Mouse (Mus musculus): ENCODE results near the gene Crct1. TPM values are rescaled to one million over a fixed set of nuclear protein-coding genes. Genes with fewer than 3 reads are reported as not detected.

Crct1 gene
- polyA plus RNA-seq, 1 experiment from 2014 or later, result 0.28 TPM

Other genes with a start within 250 kb of the Crct1 start
- not detected in 2 replicates for gene Lce1i, start 236.8 kb downstream of the Crct1 start, polyA plus RNA-seq (2015; fragmentation: Nextera tagmentation; extraction: Ambion mirVana)
- not detected in 2 replicates for gene Lce1j, start 225.2 kb downstream of the Crct1 start, polyA plus RNA-seq (2015; fragmentation: Nextera tagmentation; extraction: Ambion mirVana)
- not detected in 2 replicates for gene Lce1k, start 207.8 kb downstream of the Crct1 start, polyA plus RNA-seq (2015; fragmentation: Nextera tagmentation; extraction: Ambion mirVana)
- 0.08 TPM in 1 of 2 replicates, not detected in the other for gene Kprp, start 188.4 kb downstream of the Crct1 start, polyA plus RNA-seq (2015; fragmentation: Nextera tagmentation; extraction: Ambion mirVana)
- not detected in 2 replicates for gene Lce1l, start 164.4 kb downstream of the Crct1 start, polyA plus RNA-seq (2015; fragmentation: Nextera tagmentation; extraction: Ambion mirVana)
- gene 2310050C09Rik, start 145.5 kb downstream of the Crct1 start, polyA plus RNA-seq (2015; fragmentation: Nextera tagmentation; extraction: Ambion mirVana), result not detected in 2 replicates
- not detected in 2 replicates for gene Lce3a, start 89.5 kb downstream of the Crct1 start, polyA plus RNA-seq (2015; fragmentation: Nextera tagmentation; extraction: Ambion mirVana)
- gene Lce3b, start 82.7 kb downstream of the Crct1 start, polyA plus RNA-seq (2015; fragmentation: Nextera tagmentation; extraction: Ambion mirVana), result not detected in 2 replicates
- not detected in 2 replicates for gene Lce3c, start 71.2 kb downstream of the Crct1 start, polyA plus RNA-seq (2015; fragmentation: Nextera tagmentation; extraction: Ambion mirVana)
- not detected in 2 replicates for gene Lce3d, start 58.3 kb downstream of the Crct1 start, polyA plus RNA-seq (2015; fragmentation: Nextera tagmentation; extraction: Ambion mirVana)
- not detected in 2 replicates for gene Lce3e, start 48.6 kb downstream of the Crct1 start, polyA plus RNA-seq (2015; fragmentation: Nextera tagmentation; extraction: Ambion mirVana)
- not detected in 2 replicates for gene Lce3f, start 23.5 kb downstream of the Crct1 start, polyA plus RNA-seq (2015; fragmentation: Nextera tagmentation; extraction: Ambion mirVana)
- gene Lce1m, start 3.4 kb upstream of the Crct1 start, polyA plus RNA-seq (2015; fragmentation: Nextera tagmentation; extraction: Ambion mirVana), result not detected in 2 replicates
- gene Gm4858, start 53.1 kb upstream of the Crct1 start, polyA plus RNA-seq (2015; fragmentation: Nextera tagmentation; extraction: Ambion mirVana), result not detected in 2 replicates
- gene Crnn, start 129.1 kb upstream of the Crct1 start, polyA plus RNA-seq (2015; fragmentation: Nextera tagmentation; extraction: Ambion mirVana), result 0.08 TPM in 1 of 2 replicates, not detected in the other
- not detected in 2 replicates for gene Flg2, start 181.6 kb upstream of the Crct1 start, polyA plus RNA-seq (2015; fragmentation: Nextera tagmentation; extraction: Ambion mirVana)